ENCODE assay signal across 8 mouse cellular contexts in the genomic region with DNA sequence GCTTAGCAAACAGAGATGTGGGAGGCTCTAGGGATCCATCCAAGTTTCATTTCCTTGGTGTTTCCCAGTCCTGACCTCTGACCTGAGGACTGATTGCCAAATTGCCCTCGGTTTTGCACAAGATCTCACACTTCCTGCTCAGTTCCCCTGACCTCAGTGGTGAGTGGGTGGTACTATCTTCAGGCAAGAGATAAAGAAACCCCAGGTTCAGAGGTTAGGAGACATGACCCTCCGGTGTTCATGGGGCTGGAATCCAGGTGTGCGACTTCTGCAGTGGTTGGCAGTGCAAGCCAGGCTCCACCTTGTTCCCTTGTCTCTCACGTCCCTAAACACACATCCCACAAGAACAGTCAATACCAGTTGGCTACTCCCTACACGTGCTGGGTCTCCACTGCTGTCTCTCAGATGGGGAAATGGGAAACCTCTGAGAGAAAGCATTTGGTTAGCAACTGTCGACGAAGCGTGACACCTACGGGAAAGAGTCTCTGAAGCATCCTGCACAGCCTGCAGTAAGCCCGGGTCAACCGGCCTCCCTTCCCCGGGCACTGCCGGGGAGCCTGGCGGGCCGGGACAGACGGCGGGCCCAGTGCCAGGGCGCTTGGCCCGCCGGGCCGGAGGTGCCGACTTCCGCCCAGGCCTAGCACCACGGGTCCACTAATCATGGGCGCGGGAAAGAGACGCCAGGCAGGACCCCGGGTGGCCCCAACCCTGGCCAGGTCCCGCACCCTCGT. TPM values are rescaled to one million over a fixed set of nuclear protein-coding genes. Genes with fewer than 3 reads are reported as not detected.
DNase-seq lines count a peak whose midpoint lies in the region; ATAC-seq and TF ChIP-seq lines count a peak whose summit lies in the region.

No protein-coding gene starts in this region.

- no peak for TF ChIP-seq EP300 in stomach, postnatal 0 days (optimal IDR thresholded peaks at IDR 0.05)

- H3K27me3 ChIP-seq in forebrain, embryonic 12.5 days = no peaks in the 10 kb centered on the region
- H3K27me3 ChIP-seq in hindbrain, embryonic 11.5 days (ENCODE audit: control insufficient read depth, insufficient read depth, low read length) = no peaks in the 10 kb centered on the region
- H3K27me3 ChIP-seq in limb, embryonic 10.5 days (ENCODE audit: low read depth, poor library complexity, severe bottlenecking) = no peaks in the 10 kb centered on the region
- H3K27me3 ChIP-seq in stomach, postnatal 0 days (ENCODE audit: control insufficient read depth, insufficient read depth, low read length) = no peaks in the 10 kb centered on the region

- H3K4me2 ChIP-seq in forebrain, embryonic 12.5 days = peak overlapping the region; percentile 63
- H3K4me2 ChIP-seq in hindbrain, embryonic 11.5 days (replicated peaks; ENCODE audit: low read depth, low read length) = peak overlapping the region; percentile 60
- peak overlapping the region; percentile 82 for H3K4me2 ChIP-seq in stomach, postnatal 0 days (replicated peaks; ENCODE audit: low read depth)

- no peak for TF ChIP-seq CTCF in layer of hippocampus, adult 2 months (conservative IDR thresholded peaks at IDR 0.05)
- no peak for TF ChIP-seq CTCF in stomach, postnatal 0 days (IDR thresholded peaks at IDR 0.05; ENCODE audit: low read depth)

- DNase-seq in layer of hippocampus, adult 2 months (ENCODE audit: low spot score in 2 of 2) = no peak
- no peak for DNase-seq in layer of hippocampus, postnatal 36 days
- peak; percentile 74 for DNase-seq in adrenal gland, postnatal 14 days
- no peak for DNase-seq in hindbrain, embryonic 11.5 days (ENCODE audit: low spot score)
- no peak for DNase-seq in limb, embryonic 10.5 days (ENCODE audit: low spot score)
- peak; percentile 33 for DNase-seq in mesoderm, embryonic 11.5 days (ENCODE audit: low read depth, low spot score)
- no peak for DNase-seq in stomach, postnatal 0 days (ENCODE audit: low spot score)

- H3K9ac ChIP-seq in forebrain, embryonic 12.5 days = peak overlapping the region; percentile 80
- peak overlapping the region; percentile 75 for H3K9ac ChIP-seq in hindbrain, embryonic 11.5 days (ENCODE audit: low read depth, low read length)
- H3K9ac ChIP-seq in stomach, postnatal 0 days (ENCODE audit: low read length) = peak overlapping the region; percentile 99

- peak overlapping the region; percentile 90 for H3K27ac ChIP-seq in layer of hippocampus, adult 2 months
- H3K27ac ChIP-seq in forebrain, embryonic 12.5 days = peak overlapping the region; percentile 25; the same call in 1 of the 2 replicates
- H3K27ac ChIP-seq in hindbrain, embryonic 11.5 days (ENCODE audit: low read depth, low read length) = no peak overlapping the region
- H3K27ac ChIP-seq in limb, embryonic 10.5 days = peak overlapping the region; percentile 96
- H3K27ac ChIP-seq in stomach, postnatal 0 days (replicated peaks) = peak overlapping the region; percentile 99

- H3K9me3 ChIP-seq in forebrain, embryonic 12.5 days = no peaks in the 10 kb centered on the region
- no peaks in the 10 kb centered on the region for H3K9me3 ChIP-seq in hindbrain, embryonic 11.5 days (ENCODE audit: control insufficient read depth, low read length)
- H3K9me3 ChIP-seq in limb, embryonic 10.5 days (replicated peaks) = no peaks in the 10 kb centered on the region
- no peaks in the 10 kb centered on the region for H3K9me3 ChIP-seq in stomach, postnatal 0 days (ENCODE audit: control insufficient read depth, low read length)

- H3K4me1 ChIP-seq in forebrain, embryonic 12.5 days = peaks cover 14% of the 10 kb centered on the region; the same call in 1 of the 2 replicates
- H3K4me1 ChIP-seq in hindbrain, embryonic 11.5 days (replicated peaks; ENCODE audit: control insufficient read depth, insufficient read depth, low read length) = no peaks in the 10 kb centered on the region; the same call in 1 of the 2 replicates
- peaks cover 23% of the 10 kb centered on the region for H3K4me1 ChIP-seq in limb, embryonic 10.5 days
- peaks cover 7% of the 10 kb centered on the region; the same call in 1 of the 2 replicates for H3K4me1 ChIP-seq in stomach, postnatal 0 days (replicated peaks; ENCODE audit: control insufficient read depth, insufficient read depth)

- no peak for ATAC-seq in forebrain, embryonic 12.5 days (ENCODE audit: low FRiP score)
- ATAC-seq in hindbrain, embryonic 11.5 days (ENCODE audit: low FRiP score) = peak; percentile 20
- ATAC-seq in stomach, postnatal 0 days (ENCODE audit: low FRiP score, low TSS enrichment) = peak; percentile 58

- WGBS in forebrain, embryonic 12.5 days = 5% methylated on average over 30 of the region's 30 CpGs
- WGBS in hindbrain, embryonic 11.5 days = 6% methylated on average over 19 of the region's 30 CpGs
- WGBS in limb, embryonic 10.5 days = 2% methylated on average over 30 of the region's 30 CpGs
- WGBS in stomach, postnatal 0 days = 1% methylated on average over 29 of the region's 30 CpGs

- H3K36me3 ChIP-seq in forebrain, embryonic 12.5 days (replicated peaks) = no peaks in the 10 kb centered on the region
- H3K36me3 ChIP-seq in hindbrain, embryonic 11.5 days (ENCODE audit: control insufficient read depth, insufficient read depth, low read length) = no peaks in the 10 kb centered on the region
- H3K36me3 ChIP-seq in limb, embryonic 10.5 days = peaks cover 11% of the 10 kb centered on the region
- H3K36me3 ChIP-seq in stomach, postnatal 0 days (ENCODE audit: control insufficient read depth, insufficient read depth, low read length) = no peaks in the 10 kb centered on the region

- peak overlapping the region; percentile 71 for H3K4me3 ChIP-seq in layer of hippocampus, adult 2 months
- peak overlapping the region; percentile 85 for H3K4me3 ChIP-seq in forebrain, embryonic 12.5 days (replicated peaks)
- H3K4me3 ChIP-seq in hindbrain, embryonic 11.5 days (ENCODE audit: low read depth, low read length) = peak overlapping the region; percentile 70
- peak overlapping the region; percentile 94 for H3K4me3 ChIP-seq in limb, embryonic 10.5 days
- peak overlapping the region; percentile 95 for H3K4me3 ChIP-seq in stomach, postnatal 0 days (ENCODE audit: low read depth, low read length)

RNA-seq across cellular contexts. Expression of gene Rrbp1, which starts 1.3 kb away (rescaled TPM):
- 10 to 100 TPM; 52.6 to 56.3 TPM for total RNA-seq in layer of hippocampus, adult 2 months (2021)
- 10 to 100 TPM; 59.0 to 60.4 TPM for total RNA-seq in layer of hippocampus, postnatal 36 days (2021)
- total RNA-seq in adrenal gland, postnatal 14 days (2021) = 174 and 205 TPM in 2 replicates
- polyA plus RNA-seq in forebrain, embryonic 12.5 days (2016; fragmentation: Nextera tagmentation; extraction: Ambion mirVana) = 30.6 and 39.1 TPM in 2 replicates
- polyA plus RNA-seq in hindbrain, embryonic 11.5 days (2014; fragmentation: Nextera tagmentation; extraction: Ambion mirVana) = 41.6 and 63.9 TPM in 2 replicates
- polyA plus RNA-seq in limb, embryonic 10.5 days (2016; fragmentation: Nextera tagmentation; extraction: Ambion mirVana) = 52.7 and 63.9 TPM in 2 replicates
- 61.0 and 69.0 TPM in 2 replicates for polyA plus RNA-seq in stomach, postnatal 0 days (2015; fragmentation: Nextera tagmentation; extraction: Ambion mirVana)

RNA-seq across cellular contexts. Expression of gene Banf2, which starts 23.1 kb away (rescaled TPM):
- not detected for total RNA-seq in layer of hippocampus, adult 2 months (2021)
- total RNA-seq in layer of hippocampus, postnatal 36 days (2021) = not detected
- total RNA-seq in adrenal gland, postnatal 14 days (2021) = not detected in 2 replicates
- not detected in 2 replicates for polyA plus RNA-seq in forebrain, embryonic 12.5 days (2016; fragmentation: Nextera tagmentation; extraction: Ambion mirVana)
- not detected in 2 replicates for polyA plus RNA-seq in hindbrain, embryonic 11.5 days (2014; fragmentation: Nextera tagmentation; extraction: Ambion mirVana)
- not detected in 2 replicates for polyA plus RNA-seq in limb, embryonic 10.5 days (2016; fragmentation: Nextera tagmentation; extraction: Ambion mirVana)
- polyA plus RNA-seq in stomach, postnatal 0 days (2015; fragmentation: Nextera tagmentation; extraction: Ambion mirVana) = not detected in 2 replicates

Comparison
In these comparisons a context has a peak if more than half of its experiments do, and no peak if none do; other contexts are left out.
1. DNase-seq: peak in adrenal gland, postnatal 14 days (single experiment) and mesoderm, embryonic 11.5 days (single experiment); none in layer of hippocampus, adult 2 months (0 of 2), layer of hippocampus, postnatal 36 days (0 of 2), hindbrain, embryonic 11.5 days (single experiment), limb, embryonic 10.5 days (single experiment) and stomach, postnatal 0 days (single experiment).
2. Peak in every context shown above with its lines, with median percentiles within 50 percentile points of each other: H3K4me3 ChIP-seq, H3K4me2 ChIP-seq and H3K9ac ChIP-seq.